Mouse (Mus musculus): Measurements from ENCODE around the gene Ttc28.

The Ttc28 gene

GRCm38 (mm10) chr5:111046841-111047476 lies 167.4 kb downstream of the Ttc28 start:
- DNase-seq (ENCODE audit: extremely low read depth, low read depth) = no peak

- no peak for DNase-seq (ENCODE audit: extremely low read depth, low read depth)
Measured at GRCm38 (mm10) chr5:111048036-111048435, 168.4 kb downstream of the Ttc28 start.

GRCm38 (mm10) chr5:111049584-111049983 lies 170.0 kb downstream of the Ttc28 start:
- DNase-seq (ENCODE audit: extremely low read depth, low read depth) = no peak

- no peak for DNase-seq (ENCODE audit: extremely low read depth, low read depth)
Measured at GRCm38 (mm10) chr5:111050135-111050534, 170.5 kb downstream of the Ttc28 start.

- DNase-seq (ENCODE audit: extremely low read depth, low read depth) = no peak
Measured at GRCm38 (mm10) chr5:111054380-111054779, 174.8 kb downstream of the Ttc28 start.

- no peak for DNase-seq (ENCODE audit: extremely low read depth, low read depth)
Measured at GRCm38 (mm10) chr5:111054848-111055428, 175.3 kb downstream of the Ttc28 start.

GRCm38 (mm10) chr5:111055507-111055906 lies 175.9 kb downstream of the Ttc28 start:
- no peak for DNase-seq (ENCODE audit: extremely low read depth, low read depth)

- DNase-seq (ENCODE audit: extremely low read depth, low read depth) = no peak
Measured at GRCm38 (mm10) chr5:111057084-111057483, 177.5 kb downstream of the Ttc28 start.

- DNase-seq (ENCODE audit: extremely low read depth, low read depth) = no peak
Measured at GRCm38 (mm10) chr5:111058401-111059139, 179.0 kb downstream of the Ttc28 start.

- DNase-seq (ENCODE audit: extremely low read depth, low read depth) = no peak
Measured at GRCm38 (mm10) chr5:111059140-111059921, 179.7 kb downstream of the Ttc28 start.

GRCm38 (mm10) chr5:111060246-111060745 lies 180.7 kb downstream of the Ttc28 start:
- no peak for DNase-seq (ENCODE audit: extremely low read depth, low read depth)

- DNase-seq (ENCODE audit: extremely low read depth, low read depth) = no peak
Measured at GRCm38 (mm10) chr5:111063155-111063554, 183.6 kb downstream of the Ttc28 start.

GRCm38 (mm10) chr5:111063991-111064390 lies 184.4 kb downstream of the Ttc28 start:
- no peak for DNase-seq (ENCODE audit: extremely low read depth, low read depth)

- DNase-seq (ENCODE audit: extremely low read depth, low read depth) = no peak
Measured at GRCm38 (mm10) chr5:111065770-111066169, 186.2 kb downstream of the Ttc28 start.

GRCm38 (mm10) chr5:111069503-111069902 lies 189.9 kb downstream of the Ttc28 start:
- no peak for DNase-seq (ENCODE audit: extremely low read depth, low read depth)

- DNase-seq (ENCODE audit: extremely low read depth, low read depth) = no peak
Measured at GRCm38 (mm10) chr5:111069931-111070330, 190.3 kb downstream of the Ttc28 start.

GRCm38 (mm10) chr5:111070361-111070760 lies 190.8 kb downstream of the Ttc28 start:
- DNase-seq (ENCODE audit: extremely low read depth, low read depth) = no peak

- no peak for DNase-seq (ENCODE audit: extremely low read depth, low read depth)
Measured at GRCm38 (mm10) chr5:111073316-111073736, 193.7 kb downstream of the Ttc28 start.

- DNase-seq (ENCODE audit: extremely low read depth, low read depth) = no peak
Measured at GRCm38 (mm10) chr5:111074050-111074449, 194.4 kb downstream of the Ttc28 start.

GRCm38 (mm10) chr5:111075841-111076240 lies 196.2 kb downstream of the Ttc28 start:
- DNase-seq (ENCODE audit: extremely low read depth, low read depth) = no peak

GRCm38 (mm10) chr5:111077261-111077660 lies 197.7 kb downstream of the Ttc28 start:
- DNase-seq (ENCODE audit: extremely low read depth, low read depth) = no peak

GRCm38 (mm10) chr5:111080601-111081000 lies 201.0 kb downstream of the Ttc28 start:
- no peak for DNase-seq (ENCODE audit: extremely low read depth, low read depth)
